Mouse (Mus musculus) cortical plate, adult 2 months (tissue): ENCODE data around the gene Fam57a.

Experiments
- CTCF ChIP-seq: fragments of 200-500 bp; IDR thresholded peaks from 2 replicates; pipeline ENCODE4 v1.5.1; 2011; ENCODE audit warnings: mild to moderate bottlenecking, control low read depth, low read length; ENCODE audit not compliant: insufficient read depth; ENCODE audit errors: extremely low read depth
- POLR2A ChIP-seq: fragments of 200-500 bp; IDR thresholded peaks from 2 replicates; pipeline ENCODE4 v1.6.1; 2011; ENCODE audit warnings: mild to moderate bottlenecking, low read length, control low read depth; ENCODE audit not compliant: insufficient read depth; ENCODE audit errors: extremely low read depth

- TF ChIP-seq CTCF, result no peak
- TF ChIP-seq POLR2A, result no peak
These were observed 35.1 kb upstream of the Fam57a start for GRCm38 (mm10) chr11:76144386-76144785.
